Mouse (Mus musculus): ENCODE measurements around the gene Gdpd3. TPM values are rescaled to one million over a fixed set of nuclear protein-coding genes. Genes with fewer than 3 reads are reported as not detected.

Gdpd3 gene
- polyA plus RNA-seq, 1 experiment from 2014 or later, result 1.00 TPM

GRCm38 (mm10) chr7:126799468-126800268 lies 33.5 kb downstream of the Gdpd3 start:
- Histone ChIP-seq H3K9me3 (no peaks in the 10 kb centered on the region), H3K27me3 (no peaks in the 10 kb centered on the region), H3K36me3 (peaks cover 30% of the 10 kb centered on the region), H3K4me1 (peaks cover 30% of the 10 kb centered on the region), H3K9ac (peak overlapping the region; percentile 88), H3K27ac (peak overlapping the region; percentile 95), H3K4me2 (replicated peaks) (peak overlapping the region; percentile 84), H3K4me3 (peak overlapping the region; percentile 85)
- ATAC-seq (ENCODE audit: insufficient number of reproducible peaks, insufficient read depth, low FRiP score, low TSS enrichment), result peak; percentile 87
- WGBS, result under 1% methylated on average over 36 of the region's 38 CpGs

GRCm38 (mm10) chr7:126800269-126801056 lies 34.3 kb downstream of the Gdpd3 start:
- Histone ChIP-seq H3K9ac (peak overlapping the region; percentile 88), H3K4me2 (replicated peaks) (peak overlapping the region; percentile 84), H3K4me1 (peaks cover 30% of the 10 kb centered on the region), H3K36me3 (peaks cover 22% of the 10 kb centered on the region), H3K27me3 (no peaks in the 10 kb centered on the region), H3K9me3 (no peaks in the 10 kb centered on the region), H3K4me3 (peak overlapping the region; percentile 85), H3K27ac (peak overlapping the region; percentile 95)
- 50% methylated on average over 5 of the region's 5 CpGs for WGBS
- no peak for ATAC-seq (ENCODE audit: insufficient number of reproducible peaks, insufficient read depth, low FRiP score, low TSS enrichment)

DNA sequence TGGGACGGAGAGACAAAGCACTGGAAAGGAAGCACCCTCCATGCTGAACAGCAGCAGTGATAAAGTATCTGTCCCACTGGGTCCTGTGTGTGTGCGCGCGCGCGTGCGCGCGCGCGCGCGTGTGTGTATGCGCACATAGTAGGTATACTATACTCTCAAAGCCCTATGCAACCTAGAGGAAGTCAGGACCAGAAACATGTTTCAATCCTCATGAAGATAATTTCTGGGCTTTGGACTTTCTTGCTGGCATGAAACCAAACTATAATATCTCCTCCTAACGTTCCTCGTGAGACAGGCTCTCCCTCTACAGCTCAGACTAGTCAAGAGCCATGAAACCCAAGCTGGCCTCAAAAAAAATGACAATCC lies 34.9 kb downstream of the Gdpd3 start:
- H3K4me1 ChIP-seq, result peaks cover 30% of the 10 kb centered on the region
- no peak for ATAC-seq (ENCODE audit: insufficient number of reproducible peaks, insufficient read depth, low FRiP score, low TSS enrichment)
- peaks cover 16% of the 10 kb centered on the region for H3K36me3 ChIP-seq
- H3K4me3 ChIP-seq, result no peak overlapping the region
- no peak overlapping the region for H3K27ac ChIP-seq
- no peaks in the 10 kb centered on the region for H3K9me3 ChIP-seq
- no peak overlapping the region for H3K4me2 ChIP-seq (replicated peaks)
- 0 out of 2 replicates have a peak overlapping the region, but pooled peaks have one; percentile 15 for H3K9ac ChIP-seq
- WGBS, result 96% methylated on average over 16 of the region's 16 CpGs
- H3K27me3 ChIP-seq, result no peaks in the 10 kb centered on the region

- Histone ChIP-seq H3K36me3 (peaks cover 10% of the 10 kb centered on the region; the same call in 1 of the 2 replicates), H3K9ac (no peak overlapping the region), H3K9me3 (no peaks in the 10 kb centered on the region), H3K4me1 (peaks cover 23% of the 10 kb centered on the region), H3K27me3 (no peaks in the 10 kb centered on the region), H3K4me3 (no peak overlapping the region), H3K4me2 (replicated peaks) (no peak overlapping the region), H3K27ac (no peak overlapping the region)
- 85% methylated on average over 11 of the region's 11 CpGs for WGBS
- no peak for ATAC-seq (ENCODE audit: insufficient number of reproducible peaks, insufficient read depth, low FRiP score, low TSS enrichment)
Measured at GRCm38 (mm10) chr7:126802134-126802889, 36.2 kb downstream of the Gdpd3 start.

- Histone ChIP-seq H3K36me3 (peaks cover 10% of the 10 kb centered on the region; the same call in 1 of the 2 replicates), H3K9ac (no peak overlapping the region), H3K4me2 (replicated peaks) (no peak overlapping the region), H3K4me1 (peaks cover 23% of the 10 kb centered on the region), H3K27ac (no peak overlapping the region), H3K4me3 (no peak overlapping the region), H3K27me3 (no peaks in the 10 kb centered on the region), H3K9me3 (no peaks in the 10 kb centered on the region)
- ATAC-seq (ENCODE audit: insufficient number of reproducible peaks, insufficient read depth, low FRiP score, low TSS enrichment), result no peak
- 90% methylated on average over 6 of the region's 6 CpGs for WGBS
Measured at GRCm38 (mm10) chr7:126803181-126803580, 37.0 kb downstream of the Gdpd3 start.

DNA sequence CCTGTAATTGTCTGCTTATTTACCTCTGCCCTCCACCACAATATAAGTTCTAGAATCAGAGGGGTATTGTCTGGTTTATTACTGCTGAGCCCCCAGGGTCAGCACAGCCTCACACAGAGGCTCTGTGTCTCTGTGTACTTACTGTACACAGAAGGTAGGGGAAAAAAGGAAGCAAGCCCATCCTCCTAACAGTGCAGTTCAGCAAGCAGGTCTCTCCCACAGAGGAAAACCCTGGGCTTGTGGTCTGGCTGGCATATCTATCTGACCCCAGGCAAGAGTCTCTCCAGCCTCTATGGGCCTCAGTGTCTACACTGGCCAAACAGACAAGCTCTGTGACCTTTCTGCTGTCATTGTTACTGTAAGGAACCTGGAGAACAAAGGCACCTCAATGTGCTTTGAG lies 37.6 kb downstream of the Gdpd3 start:
- Histone ChIP-seq H3K4me2 (replicated peaks) (no peak overlapping the region), H3K27me3 (no peaks in the 10 kb centered on the region), H3K4me3 (no peak overlapping the region), H3K27ac (no peak overlapping the region), H3K9me3 (no peaks in the 10 kb centered on the region), H3K4me1 (peaks cover 26% of the 10 kb centered on the region), H3K9ac (no peak overlapping the region), H3K36me3 (peaks cover 10% of the 10 kb centered on the region; the same call in 1 of the 2 replicates)
- ATAC-seq (ENCODE audit: insufficient number of reproducible peaks, insufficient read depth, low FRiP score, low TSS enrichment), result no peak

DNA sequence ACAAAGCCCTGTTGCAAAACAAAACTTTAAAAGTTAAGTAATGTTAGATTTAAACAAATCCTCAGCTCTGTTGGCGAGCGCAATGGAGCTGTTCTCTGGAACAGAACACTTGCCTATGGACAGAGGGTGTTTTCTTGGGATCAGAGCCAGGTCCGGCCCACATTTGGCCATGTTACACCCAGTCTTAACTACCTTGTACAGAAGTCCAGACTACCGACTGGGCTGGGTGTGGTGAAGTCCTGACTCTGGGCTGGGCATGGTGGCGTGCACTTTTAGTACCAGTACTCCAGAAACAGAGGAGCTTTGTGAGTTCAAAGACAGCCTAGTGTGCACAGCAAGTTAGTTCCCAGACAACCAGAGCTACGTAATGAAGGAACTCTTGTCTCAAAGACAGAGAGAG lies 40.8 kb downstream of the Gdpd3 start:
- H3K27ac ChIP-seq, result no peak overlapping the region
- no peaks in the 10 kb centered on the region for H3K9me3 ChIP-seq
- no peaks in the 10 kb centered on the region for H3K27me3 ChIP-seq
- no peak overlapping the region for H3K9ac ChIP-seq
- 78% methylated on average over 6 of the region's 6 CpGs for WGBS
- H3K4me3 ChIP-seq, result no peak overlapping the region
- H3K4me2 ChIP-seq (replicated peaks), result no peak overlapping the region
- no peak for ATAC-seq (ENCODE audit: insufficient number of reproducible peaks, insufficient read depth, low FRiP score, low TSS enrichment)
- peaks cover 10% of the 10 kb centered on the region; the same call in 1 of the 2 replicates for H3K36me3 ChIP-seq
- H3K4me1 ChIP-seq, result peaks cover 21% of the 10 kb centered on the region

DNA sequence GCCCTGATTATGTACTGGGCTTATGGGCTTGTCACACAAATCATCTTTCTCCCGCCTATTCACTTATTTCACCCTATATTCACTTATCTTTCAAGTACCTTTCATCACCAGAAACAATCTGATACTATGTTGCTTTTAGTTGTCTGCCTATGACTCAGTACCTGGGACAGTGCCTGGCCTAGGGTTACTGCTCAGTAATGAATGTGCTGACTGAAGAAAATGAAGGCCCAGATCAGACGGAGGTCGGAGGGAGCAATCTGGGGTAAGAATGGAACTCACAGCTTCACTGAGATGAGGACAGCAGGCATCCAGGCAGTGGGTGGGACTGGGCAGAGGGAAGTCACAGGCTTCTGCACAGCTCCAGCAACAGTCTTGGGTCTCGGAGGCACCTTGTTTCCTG lies 41.3 kb downstream of the Gdpd3 start:
- WGBS, result 77% methylated on average over 4 of the region's 4 CpGs
- Histone ChIP-seq H3K4me3 (peak overlapping the region; percentile 71; the same call in 1 of the 2 replicates), H3K27me3 (no peaks in the 10 kb centered on the region), H3K4me1 (peaks cover 21% of the 10 kb centered on the region), H3K9ac (peak overlapping the region; percentile 76; the same call in 1 of the 2 replicates), H3K36me3 (peaks cover 10% of the 10 kb centered on the region; the same call in 1 of the 2 replicates), H3K4me2 (replicated peaks) (peak overlapping the region; percentile 82), H3K9me3 (no peaks in the 10 kb centered on the region), H3K27ac (no peak overlapping the region)
- ATAC-seq (ENCODE audit: insufficient number of reproducible peaks, insufficient read depth, low FRiP score, low TSS enrichment), result no peak

- ATAC-seq (ENCODE audit: insufficient number of reproducible peaks, insufficient read depth, low FRiP score, low TSS enrichment), result peak; percentile 92
- peak overlapping the region; percentile 80 for H3K27ac ChIP-seq
- H3K36me3 ChIP-seq, result peaks cover 4% of the 10 kb centered on the region; the same call in 1 of the 2 replicates
- H3K9me3 ChIP-seq, result no peaks in the 10 kb centered on the region
- H3K9ac ChIP-seq, result peak overlapping the region; percentile 76
- peak overlapping the region; percentile 82 for H3K4me2 ChIP-seq (replicated peaks)
- peaks cover 21% of the 10 kb centered on the region for H3K4me1 ChIP-seq
- H3K27me3 ChIP-seq, result no peaks in the 10 kb centered on the region
- WGBS, result under 1% methylated on average over 43 of the region's 43 CpGs
- peak overlapping the region; percentile 71 for H3K4me3 ChIP-seq
Measured at GRCm38 (mm10) chr7:126808703-126809455, 42.7 kb downstream of the Gdpd3 start.

DNA sequence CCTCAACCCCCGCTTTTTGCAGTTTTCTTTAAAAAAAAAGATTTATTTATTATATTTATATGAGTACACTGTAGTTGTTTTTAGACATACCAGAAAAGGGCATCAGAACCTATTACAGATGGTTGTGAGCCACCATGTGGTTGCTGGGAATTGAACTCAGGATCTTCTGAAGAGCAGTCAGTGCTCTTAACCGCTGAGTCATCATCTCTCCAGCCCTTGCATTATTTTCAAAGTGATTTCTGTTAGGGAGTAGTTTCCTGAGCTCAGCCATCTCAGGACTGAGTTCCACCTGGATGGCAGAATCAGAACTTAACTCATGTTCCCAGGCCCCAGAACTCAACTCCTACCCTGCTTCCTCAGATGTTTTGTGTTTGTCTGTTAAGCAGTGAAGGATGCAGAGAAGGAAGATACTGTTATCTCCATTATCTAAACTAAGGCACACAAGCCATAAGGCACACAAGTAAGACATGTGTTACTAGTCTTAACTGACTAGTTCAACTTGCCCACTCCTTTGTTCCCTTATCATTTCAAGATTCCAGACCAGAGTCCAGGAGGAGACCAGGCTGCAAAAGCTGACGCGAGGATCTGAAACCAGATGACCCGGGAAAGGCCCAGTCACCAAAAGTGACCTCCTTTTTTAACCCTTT lies 43.7 kb downstream of the Gdpd3 start:
- H3K4me2 ChIP-seq (replicated peaks), result peak overlapping the region; percentile 82
- 55% methylated on average over 5 of the region's 5 CpGs for WGBS
- H3K4me1 ChIP-seq, result peaks cover 21% of the 10 kb centered on the region
- no peak for ATAC-seq (ENCODE audit: insufficient number of reproducible peaks, insufficient read depth, low FRiP score, low TSS enrichment)
- H3K4me3 ChIP-seq, result peak overlapping the region; percentile 71; the same call in 1 of the 2 replicates
- H3K36me3 ChIP-seq, result peaks cover 4% of the 10 kb centered on the region; the same call in 1 of the 2 replicates
- no peak overlapping the region; the same call in 1 of the 2 replicates for H3K27ac ChIP-seq
- H3K9me3 ChIP-seq, result no peaks in the 10 kb centered on the region
- H3K27me3 ChIP-seq, result no peaks in the 10 kb centered on the region
- peak overlapping the region; percentile 76; the same call in 1 of the 2 replicates for H3K9ac ChIP-seq
